Mouse (Mus musculus) MEL (cell line): ENCODE measurements around the gene Ucn3. TPM values are rescaled to one million over a fixed set of nuclear protein-coding genes. Genes with fewer than 3 reads are reported as not detected.
A peak's percentile ranks its signal among the peaks of the same experiment; 100 is the strongest.

Experiments
- DNase-seq: peaks from one replicate; pipeline ENCODE4 v3.0.0; 2011; ENCODE audit warnings: low read depth, low spot score
- H3K27ac ChIP-seq: 2 replicates; pipeline ENCODE4 v1.5.1; 2012; ENCODE audit warnings: low read depth, mild to moderate bottlenecking, control low read depth, low read length, moderate library complexity; ENCODE audit not compliant: control insufficient read depth
- H3K27me3 ChIP-seq, 2 experiments: fragments of 150-350 bp in 1 of 2; sonication (generic) in 1 of 2; 2 replicates each; pipeline ENCODE4 v1.6.1; 2012; ENCODE audit warnings: low read length in 2 of 2, mild to moderate bottlenecking in 2 of 2, improper control_type of control experiment in 1 of 2, moderate library complexity in 1 of 2; ENCODE audit not compliant: insufficient read depth in 2 of 2, control insufficient read depth in 1 of 2
- H3K36me3 ChIP-seq, 2 experiments: 2 replicates each; pipeline ENCODE4 v1.6.1; 2012 to 2014; ENCODE audit warnings: low read length in 2 of 2, improper control_type of control experiment in 1 of 2, inconsistent platforms in 1 of 2, mild to moderate bottlenecking in 1 of 2; ENCODE audit not compliant: insufficient read depth in 2 of 2, control insufficient read depth in 1 of 2
- H3K4me1 ChIP-seq, 2 experiments: fragments of 150-350 bp in 1 of 2; sonication (generic) in 1 of 2; 2 replicates each; pipeline ENCODE4 v1.6.1; 2012; ENCODE audit warnings: low read length in 2 of 2, improper control_type of control experiment in 1 of 2, mild to moderate bottlenecking in 1 of 2; ENCODE audit not compliant: insufficient read depth in 2 of 2, control insufficient read depth in 1 of 2
- H3K4me3 ChIP-seq, 2 experiments: fragments of 150-350 bp in 1 of 2; sonication (generic) in 1 of 2; 2 replicates each; pipeline ENCODE4 v1.5.1; 2012; ENCODE audit warnings: low read depth in 2 of 2, low read length in 2 of 2, mild to moderate bottlenecking in 2 of 2, moderate library complexity in 2 of 2, control low read depth in 1 of 2, improper control_type of control experiment in 1 of 2; ENCODE audit not compliant: control insufficient read depth in 1 of 2, insufficient read depth in 1 of 2
- H3K79me2 ChIP-seq: 2 replicates; pipeline ENCODE4 v1.6.1; 2012; ENCODE audit warnings: mild to moderate bottlenecking, low read length, moderate library complexity; ENCODE audit not compliant: control insufficient read depth, poor library complexity, insufficient read depth
- H3K9ac ChIP-seq: 2 replicates; pipeline ENCODE4 v1.6.1; 2012; ENCODE audit warnings: low read depth, mild to moderate bottlenecking, control low read depth, low read length, moderate library complexity; ENCODE audit not compliant: control insufficient read depth, poor library complexity, severe bottlenecking
- H3K9me3 ChIP-seq: fragments of 150-350 bp; sonication (generic); replicated peaks from 2 replicates; pipeline ENCODE4 v1.6.1; 2012; ENCODE audit warnings: mild to moderate bottlenecking, low read length, improper control_type of control experiment, moderate library complexity; ENCODE audit not compliant: insufficient read depth
- BHLHE40 ChIP-seq: IDR thresholded peaks from 2 replicates; pipeline ENCODE4 v1.6.1; 2012; ENCODE audit warnings: low read depth, mild to moderate bottlenecking, inconsistent platforms, low read length, improper control_type of control experiment, borderline replicate concordance
- CHD1 ChIP-seq: IDR thresholded peaks from 2 replicates; pipeline ENCODE4 v1.6.1; 2012; ENCODE audit warnings: low read depth, mild to moderate bottlenecking, inconsistent platforms, low read length, improper control_type of control experiment
- ELF1 ChIP-seq: IDR thresholded peaks from 2 replicates; pipeline ENCODE4 v1.6.1; 2014; ENCODE audit warnings: low read depth, mild to moderate bottlenecking, inconsistent platforms, low read length, improper control_type of control experiment, moderate library complexity
- EP300 ChIP-seq, 2 experiments: IDR thresholded peaks; 2 replicates each; pipeline ENCODE4 v1.6.1; 2011; ENCODE audit warnings: improper control_type of control experiment in 2 of 2, low read length in 2 of 2, low read depth in 1 of 2, mild to moderate bottlenecking in 1 of 2
- GABPA ChIP-seq: IDR thresholded peaks from 2 replicates; pipeline ENCODE4 v1.6.1; 2012; ENCODE audit warnings: low read depth, mild to moderate bottlenecking, inconsistent platforms, low read length, improper control_type of control experiment, moderate library complexity
- HCFC1 ChIP-seq: IDR thresholded peaks from 2 replicates; pipeline ENCODE4 v1.6.1; 2012; ENCODE audit warnings: low read depth, mild to moderate bottlenecking, inconsistent platforms, low read length, improper control_type of control experiment, moderate library complexity
- JUND ChIP-seq: IDR thresholded peaks from 2 replicates; pipeline ENCODE4 v1.6.1; 2011; ENCODE audit warnings: low read depth, mild to moderate bottlenecking, improper control_type of control experiment, low read length
- MEF2A ChIP-seq: IDR thresholded peaks from 2 replicates; pipeline ENCODE4 v1.6.1; 2014; ENCODE audit warnings: low read depth, mild to moderate bottlenecking, inconsistent platforms, low read length, improper control_type of control experiment; ENCODE audit not compliant: poor library complexity, insufficient replicate concordance, severe bottlenecking; ENCODE audit errors: extremely low read depth
- MXI1 ChIP-seq: IDR thresholded peaks from 2 replicates; pipeline ENCODE4 v1.6.1; 2011; ENCODE audit warnings: mild to moderate bottlenecking, low read depth, low read length, improper control_type of control experiment
- MYC ChIP-seq: IDR thresholded peaks from 2 replicates; pipeline ENCODE4 v1.6.1; 2011; ENCODE audit warnings: low read depth, mild to moderate bottlenecking, low read length, improper control_type of control experiment, moderate library complexity
- NELFE ChIP-seq: IDR thresholded peaks from 2 replicates; pipeline ENCODE4 v1.6.1; 2011; ENCODE audit warnings: low read depth, low read length, improper control_type of control experiment
- NRF1 ChIP-seq: IDR thresholded peaks from 2 replicates; pipeline ENCODE4 v1.6.1; 2014; ENCODE audit warnings: low read depth, mild to moderate bottlenecking, inconsistent platforms, low read length, improper control_type of control experiment, moderate library complexity; ENCODE audit not compliant: poor library complexity, insufficient read depth, severe bottlenecking
- POLR2A ChIP-seq, 2 experiments: IDR thresholded peaks; 2 replicates each; pipeline ENCODE4 v1.6.1; 2011 to 2012; ENCODE audit warnings: low read length in 2 of 2, mild to moderate bottlenecking in 2 of 2, control low read depth in 1 of 2, improper control_type of control experiment in 1 of 2, low read depth in 1 of 2, moderate library complexity in 1 of 2; ENCODE audit not compliant: control insufficient read depth in 1 of 2, insufficient read depth in 1 of 2, poor library complexity in 1 of 2
- POLR2AphosphoS2 ChIP-seq: IDR thresholded peaks from 2 replicates; pipeline ENCODE4 v1.6.1; 2011; ENCODE audit warnings: low read length, improper control_type of control experiment
- RCOR1 ChIP-seq: IDR thresholded peaks from 2 replicates; pipeline ENCODE4 v1.6.1; 2012; ENCODE audit warnings: low read depth, mild to moderate bottlenecking, inconsistent platforms, low read length, improper control_type of control experiment
- SIN3A ChIP-seq: IDR thresholded peaks from 2 replicates; pipeline ENCODE4 v1.6.1; 2012; ENCODE audit warnings: low read length, improper control_type of control experiment, inconsistent platforms
- SMC3 ChIP-seq: IDR thresholded peaks from 2 replicates; pipeline ENCODE4 v1.6.1; 2011; ENCODE audit warnings: low read depth, low read length, improper control_type of control experiment
- TAL1 ChIP-seq: IDR thresholded peaks from 2 replicates; pipeline ENCODE4 v1.6.1; 2012; ENCODE audit warnings: mild to moderate bottlenecking, inconsistent platforms, low read length, moderate library complexity, mixed read lengths
- UBTF ChIP-seq: IDR thresholded peaks from 2 replicates; pipeline ENCODE4 v1.6.1; 2012; ENCODE audit warnings: low read depth, mild to moderate bottlenecking, inconsistent platforms, low read length, improper control_type of control experiment, moderate library complexity, borderline replicate concordance; ENCODE audit not compliant: insufficient read depth
- USF1 ChIP-seq: IDR thresholded peaks from 2 replicates; pipeline ENCODE4 v1.6.1; 2014; ENCODE audit warnings: low read depth, mild to moderate bottlenecking, inconsistent platforms, low read length, improper control_type of control experiment, moderate library complexity
- USF2 ChIP-seq, 2 experiments: IDR thresholded peaks; 2 replicates each; pipeline ENCODE4 v1.6.1; 2011 to 2012; ENCODE audit warnings: improper control_type of control experiment in 2 of 2, low read length in 2 of 2, borderline replicate concordance in 1 of 2, inconsistent platforms in 1 of 2, low read depth in 1 of 2, mild to moderate bottlenecking in 1 of 2; ENCODE audit not compliant: insufficient read depth in 1 of 2
- ZC3H11A ChIP-seq: IDR thresholded peaks from 2 replicates; pipeline ENCODE4 v1.6.1; 2012; ENCODE audit warnings: low read depth, mild to moderate bottlenecking, inconsistent platforms, low read length, improper control_type of control experiment
- ZMIZ1 ChIP-seq: IDR thresholded peaks from 2 replicates; pipeline ENCODE4 v1.6.1; 2012; ENCODE audit warnings: low read depth, mild to moderate bottlenecking, inconsistent platforms, low read length, improper control_type of control experiment, moderate library complexity
- polyA plus RNA-seq, 2 experiments: library from polyadenylated mRNA; stranded (reverse) in 1 of 2; unstranded in 1 of 2; fragments of >175 nt in 1 of 2; fragments of >200 nt in 1 of 2; gene quantifications; 2 replicates each; pipeline versions ENCODE4 v1.2.1 to v1.2.4; 2012; ENCODE audit warnings: low replicate concordance in 2 of 2, low read depth in 1 of 2; ENCODE audit not compliant: insufficient read length in 2 of 2, insufficient read depth in 1 of 2, missing spikeins in 1 of 2
- total RNA-seq: library from RNA; depleted of rRNA; stranded (reverse); fragments of 300-350 nt; gene quantifications from 2 replicates; pipeline ENCODE4 v1.2.3, GENCODE M21; 2012

Ucn3 gene
- total and polyA plus RNA-seq, 3 experiments: not detected

DNA sequence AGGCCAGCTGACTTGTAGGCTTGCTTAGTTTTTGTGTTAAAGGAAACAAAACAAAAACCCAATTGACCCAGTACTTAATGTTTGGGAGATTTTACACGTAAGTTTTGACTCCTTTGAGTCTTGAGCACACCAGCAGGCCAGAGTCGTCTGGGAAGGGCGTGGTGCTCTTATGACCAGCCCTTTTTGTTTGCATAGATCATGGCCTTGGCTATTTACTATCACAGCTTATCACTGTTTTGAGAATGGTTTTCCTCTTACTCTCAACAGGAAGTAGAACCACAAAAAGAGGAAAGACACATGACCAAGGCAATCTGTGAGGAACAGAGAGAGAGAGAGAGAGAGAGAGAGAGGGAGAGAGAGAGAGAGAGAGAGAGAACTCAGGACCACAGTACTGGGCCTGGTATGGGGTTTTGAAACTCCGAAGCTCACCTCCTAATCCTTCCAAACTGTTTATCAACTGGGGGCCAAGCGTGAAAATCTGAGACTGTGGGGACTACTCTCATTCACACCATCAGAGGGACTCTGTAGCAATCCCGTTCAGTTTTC, 37.9 kb downstream of the Ucn3 start:
- H3K36me3 ChIP-seq: peaks cover 2 to 3% of the 10 kb centered on the region in 2 experiments
- no peaks in the 10 kb centered on the region for H3K27me3 ChIP-seq
- H3K79me2 ChIP-seq: no peaks in the 10 kb centered on the region
- H3K9ac ChIP-seq: no peak overlapping the region
- TF ChIP-seq USF2 (IDR thresholded peaks at IDR 0.05; ENCODE audit: borderline replicate concordance in 1 of 2, insufficient read depth in 1 of 2, low read depth in 1 of 2, low read length in 2 of 2) (no peak), POLR2AphosphoS2 (no peak), CHD1 (no peak), POLR2A (IDR thresholded peaks at IDR 0.05; ENCODE audit: control insufficient read depth in 1 of 2, insufficient read depth in 1 of 2, low read depth in 1 of 2, low read length in 2 of 2, poor library complexity in 1 of 2) (no peak), JUND (peak; percentile 53; the same call in 1 of the 2 replicates), RCOR1 (no peak)
- no peak overlapping the region for H3K4me3 ChIP-seq
- DNase-seq: no peak
- no peak overlapping the region for H3K27ac ChIP-seq
- H3K4me1 ChIP-seq: no peaks in the 10 kb centered on the region; a peak in 2 of 4 replicates
- no peaks in the 10 kb centered on the region for H3K9me3 ChIP-seq

GRCm38 (mm10) chr13:3899301-3899700, 45.8 kb downstream of the Ucn3 start:
- H3K27me3 ChIP-seq: no peaks in the 10 kb centered on the region
- H3K79me2 ChIP-seq: no peaks in the 10 kb centered on the region
- H3K27ac ChIP-seq: no peak overlapping the region
- H3K4me1 ChIP-seq: no peaks in the 10 kb centered on the region
- DNase-seq: no peak
- H3K9ac ChIP-seq: no peak overlapping the region
- TF ChIP-seq MEF2A (no peak), NRF1 (no peak), MYC (no peak), NELFE (no peak), TAL1 (no peak), ELF1 (no peak), GABPA (no peak), POLR2AphosphoS2 (no peak), EP300 (IDR thresholded peaks at IDR 0.05; ENCODE audit: low read depth in 1 of 2, low read length in 2 of 2) (no peak), BHLHE40 (no peak), ZMIZ1 (no peak), SMC3 (no peak), UBTF (no peak), ZC3H11A (no peak), HCFC1 (no peak), MXI1 (no peak), USF1 (no peak), SIN3A (no peak), CHD1 (no peak), POLR2A (IDR thresholded peaks at IDR 0.05; ENCODE audit: control insufficient read depth in 1 of 2, insufficient read depth in 1 of 2, low read depth in 1 of 2, low read length in 2 of 2, poor library complexity in 1 of 2) (no peak)
- H3K9me3 ChIP-seq: no peaks in the 10 kb centered on the region
- H3K4me3 ChIP-seq: no peak overlapping the region
- no peaks in the 10 kb centered on the region; a peak in 1 of 4 replicates for H3K36me3 ChIP-seq
